Mouse (Mus musculus): Measurements from ENCODE around the gene Glce. TPM values are rescaled to one million over a fixed set of nuclear protein-coding genes. Genes with fewer than 3 reads are reported as not detected.

Glce gene
- polyA plus RNA-seq, 1 experiment, result 32.0 TPM

GRCm38 (mm10) chr9:62123496-62123895 lies 1.0 kb upstream of the Glce start:
- H3K4me2 ChIP-seq (ENCODE audit: low read depth), result peak overlapping the region; percentile 81
- no peak overlapping the region for H3ac ChIP-seq (ENCODE audit: control insufficient read depth, insufficient read length)
- peaks cover 32% of the 10 kb centered on the region for H3K79me2 ChIP-seq (ENCODE audit: control insufficient read depth, insufficient read depth)
- H3K27me3 ChIP-seq (ENCODE audit: control insufficient read depth, insufficient read depth, insufficient read length), result no peaks in the 10 kb centered on the region
- TF ChIP-seq CEBPB (IDR thresholded peaks at IDR 0.05; ENCODE audit: insufficient read depth, poor library complexity, severe bottlenecking) (no peak), MYOD1 (IDR thresholded peaks at IDR 0.05; ENCODE audit: control insufficient read depth in 1 of 3, insufficient read length in 2 of 3, low read depth in 2 of 3) (no peak), SRF (IDR thresholded peaks at IDR 0.05; ENCODE audit: control insufficient read depth, insufficient read length, low read depth) (no peak), MYOG (IDR thresholded peaks at IDR 0.05; ENCODE audit: control insufficient read depth in 1 of 3, insufficient read depth in 1 of 3, insufficient read length in 2 of 3, low read depth in 2 of 3) (no peak), TCF12 (IDR thresholded peaks at IDR 0.05; ENCODE audit: insufficient read depth, poor library complexity, severe bottlenecking) (no peak), POLR2A (IDR thresholded peaks at IDR 0.05; ENCODE audit: insufficient read length, low read depth) (no peak), TCF3 (IDR thresholded peaks at IDR 0.05; ENCODE audit: insufficient read length, low read depth) (no peak), POLR2AphosphoS2 (IDR thresholded peaks at IDR 0.05; ENCODE audit: insufficient read length, low read depth) (no peak)
- peak overlapping the region; percentile 83 for H3K4me3 ChIP-seq
- no peaks in the 10 kb centered on the region for H3K36me3 ChIP-seq (ENCODE audit: control insufficient read depth, insufficient read depth)

GRCm38 (mm10) chr9:62121551-62122447 lies 656 bp downstream of the Glce start:
- TF ChIP-seq POLR2AphosphoS2 (IDR thresholded peaks at IDR 0.05; ENCODE audit: insufficient read length, low read depth), result peak; percentile 13
- TF ChIP-seq MYOD1 (IDR thresholded peaks at IDR 0.05; ENCODE audit: control insufficient read depth in 1 of 3, insufficient read length in 2 of 3, low read depth in 2 of 3), result no peak
- no peak for TF ChIP-seq E2F4 (IDR thresholded peaks at IDR 0.05; ENCODE audit: insufficient read depth)
- TF ChIP-seq MAX (IDR thresholded peaks at IDR 0.05; ENCODE audit: low read depth), result no peak
- TF ChIP-seq TCF12 (IDR thresholded peaks at IDR 0.05; ENCODE audit: insufficient read depth, poor library complexity, severe bottlenecking), result no peak
- H3K79me2 ChIP-seq (ENCODE audit: control insufficient read depth, insufficient read depth), result peaks cover 48% of the 10 kb centered on the region
- H3K27me3 ChIP-seq (ENCODE audit: control insufficient read depth, insufficient read depth, insufficient read length), result no peaks in the 10 kb centered on the region
- H3ac ChIP-seq (ENCODE audit: control insufficient read depth, insufficient read length), result peak overlapping the region; percentile 95
- no peaks in the 10 kb centered on the region for H3K36me3 ChIP-seq (ENCODE audit: control insufficient read depth, insufficient read depth)
- peak overlapping the region; percentile 78 for H3K4me2 ChIP-seq (ENCODE audit: low read depth)
- H3K4me3 ChIP-seq, result peak overlapping the region; percentile 83

- no peak overlapping the region for H3K4me3 ChIP-seq
- peak; percentile 38 to 59 (median 42) for TF ChIP-seq MYOD1 (IDR thresholded peaks at IDR 0.05; ENCODE audit: control insufficient read depth in 1 of 3, insufficient read length in 2 of 3, low read depth in 2 of 3)
- peak; percentile 98 for TF ChIP-seq CEBPB (IDR thresholded peaks at IDR 0.05; ENCODE audit: insufficient read depth, poor library complexity, severe bottlenecking)
- no peak for TF ChIP-seq POLR2AphosphoS2 (IDR thresholded peaks at IDR 0.05; ENCODE audit: insufficient read length, low read depth)
- no peaks in the 10 kb centered on the region for H3K36me3 ChIP-seq (ENCODE audit: control insufficient read depth, insufficient read depth)
- no peak overlapping the region for H3ac ChIP-seq (ENCODE audit: control insufficient read depth, insufficient read length)
- H3K79me2 ChIP-seq (ENCODE audit: control insufficient read depth, insufficient read depth), result peaks cover 78% of the 10 kb centered on the region
- no peaks in the 10 kb centered on the region for H3K27me3 ChIP-seq (ENCODE audit: control insufficient read depth, insufficient read depth, insufficient read length)
- peak overlapping the region; percentile 78 for H3K4me2 ChIP-seq (ENCODE audit: low read depth)
Measured at GRCm38 (mm10) chr9:62118754-62119153, 3.7 kb downstream of the Glce start.

- H3K4me2 ChIP-seq (ENCODE audit: low read depth), result no peak overlapping the region
- no peak for TF ChIP-seq SRF (IDR thresholded peaks at IDR 0.05; ENCODE audit: control insufficient read depth, insufficient read length, low read depth)
- no peak for TF ChIP-seq E2F4 (IDR thresholded peaks at IDR 0.05; ENCODE audit: insufficient read depth)
- no peak for TF ChIP-seq MYOD1 (IDR thresholded peaks at IDR 0.05; ENCODE audit: control insufficient read depth in 1 of 3, insufficient read length in 2 of 3, low read depth in 2 of 3)
- no peak for TF ChIP-seq POLR2A (IDR thresholded peaks at IDR 0.05; ENCODE audit: insufficient read length, low read depth)
- TF ChIP-seq MAX (IDR thresholded peaks at IDR 0.05; ENCODE audit: low read depth), result no peak
- TF ChIP-seq TCF3 (IDR thresholded peaks at IDR 0.05; ENCODE audit: insufficient read length, low read depth), result no peak
- TF ChIP-seq TCF12 (IDR thresholded peaks at IDR 0.05; ENCODE audit: insufficient read depth, poor library complexity, severe bottlenecking), result no peak
- TF ChIP-seq POLR2AphosphoS2 (IDR thresholded peaks at IDR 0.05; ENCODE audit: insufficient read length, low read depth), result no peak
- no peak for TF ChIP-seq MYOG (IDR thresholded peaks at IDR 0.05; ENCODE audit: control insufficient read depth in 1 of 3, insufficient read depth in 1 of 3, insufficient read length in 2 of 3, low read depth in 2 of 3)
- no peak for TF ChIP-seq USF1 (IDR thresholded peaks at IDR 0.05; ENCODE audit: low read depth)
- no peak for TF ChIP-seq CEBPB (IDR thresholded peaks at IDR 0.05; ENCODE audit: insufficient read depth, poor library complexity, severe bottlenecking)
- no peak for TF ChIP-seq REST (IDR thresholded peaks at IDR 0.05; ENCODE audit: insufficient read depth, insufficient read length)
- peaks cover 94% of the 10 kb centered on the region for H3K79me2 ChIP-seq (ENCODE audit: control insufficient read depth, insufficient read depth)
- no peak overlapping the region for H3K4me3 ChIP-seq
- H3K27me3 ChIP-seq (ENCODE audit: control insufficient read depth, insufficient read depth, insufficient read length), result no peaks in the 10 kb centered on the region
- no peak overlapping the region for H3ac ChIP-seq (ENCODE audit: control insufficient read depth, insufficient read length)
- no peaks in the 10 kb centered on the region for H3K36me3 ChIP-seq (ENCODE audit: control insufficient read depth, insufficient read depth)
Measured at GRCm38 (mm10) chr9:62115826-62116225, 6.6 kb downstream of the Glce start.

- H3K4me3 ChIP-seq, result no peak overlapping the region
- no peak for TF ChIP-seq POLR2A (IDR thresholded peaks at IDR 0.05; ENCODE audit: insufficient read length, low read depth)
- TF ChIP-seq E2F4 (IDR thresholded peaks at IDR 0.05; ENCODE audit: insufficient read depth), result no peak
- no peak for TF ChIP-seq SRF (IDR thresholded peaks at IDR 0.05; ENCODE audit: control insufficient read depth, insufficient read length, low read depth)
- TF ChIP-seq TCF3 (IDR thresholded peaks at IDR 0.05; ENCODE audit: insufficient read length, low read depth), result no peak
- no peak for TF ChIP-seq TCF12 (IDR thresholded peaks at IDR 0.05; ENCODE audit: insufficient read depth, poor library complexity, severe bottlenecking)
- TF ChIP-seq POLR2AphosphoS2 (IDR thresholded peaks at IDR 0.05; ENCODE audit: insufficient read length, low read depth), result no peak
- TF ChIP-seq MAX (IDR thresholded peaks at IDR 0.05; ENCODE audit: low read depth), result no peak
- no peak for TF ChIP-seq MYOG (IDR thresholded peaks at IDR 0.05; ENCODE audit: control insufficient read depth in 1 of 3, insufficient read depth in 1 of 3, insufficient read length in 2 of 3, low read depth in 2 of 3)
- no peak for TF ChIP-seq USF1 (IDR thresholded peaks at IDR 0.05; ENCODE audit: low read depth)
- TF ChIP-seq CEBPB (IDR thresholded peaks at IDR 0.05; ENCODE audit: insufficient read depth, poor library complexity, severe bottlenecking), result no peak
- TF ChIP-seq REST (IDR thresholded peaks at IDR 0.05; ENCODE audit: insufficient read depth, insufficient read length), result no peak
- TF ChIP-seq MYOD1 (IDR thresholded peaks at IDR 0.05; ENCODE audit: control insufficient read depth in 1 of 3, insufficient read length in 2 of 3, low read depth in 2 of 3), result no peak
- H3K79me2 ChIP-seq (ENCODE audit: control insufficient read depth, insufficient read depth), result peaks cover 97% of the 10 kb centered on the region
- no peak overlapping the region for H3ac ChIP-seq (ENCODE audit: control insufficient read depth, insufficient read length)
- no peak overlapping the region for H3K4me2 ChIP-seq (ENCODE audit: low read depth)
- no peaks in the 10 kb centered on the region for H3K27me3 ChIP-seq (ENCODE audit: control insufficient read depth, insufficient read depth, insufficient read length)
- no peaks in the 10 kb centered on the region for H3K36me3 ChIP-seq (ENCODE audit: control insufficient read depth, insufficient read depth)
Measured at GRCm38 (mm10) chr9:62096603-62097002, 25.9 kb downstream of the Glce start.

Data from myocyte (in vitro differentiated cells).